Mouse (Mus musculus): ENCODE results near the gene Nop14. TPM values are rescaled to one million over a fixed set of nuclear protein-coding genes. Genes with fewer than 3 reads are reported as not detected.

Nop14 gene
- polyA plus RNA-seq, 1 experiment from 2014 or later: 27.9 TPM

- H3K27ac ChIP-seq: no peak overlapping the region
- H3K9ac ChIP-seq: no peak overlapping the region
- no peak for ATAC-seq
- peaks cover 7% of the 10 kb centered on the region; the same call in 1 of the 2 replicates for H3K4me1 ChIP-seq
- no peaks in the 10 kb centered on the region for H3K27me3 ChIP-seq (replicated peaks)
- peaks cover 94% of the 10 kb centered on the region for H3K36me3 ChIP-seq
- no peaks in the 10 kb centered on the region for H3K9me3 ChIP-seq (replicated peaks)
- WGBS (ENCODE audit: insufficient replicate concordance): 67% methylated on average over 5 of the region's 5 CpGs
- H3K4me3 ChIP-seq: no peak overlapping the region
- H3K4me2 ChIP-seq: no peak overlapping the region
These were observed 7.0 kb downstream of the Nop14 start for GRCm38 (mm10) chr5:34652961-34653360.

GRCm38 (mm10) chr5:34647581-34647980 is 12.4 kb downstream of the Nop14 start:
- ATAC-seq: peak; percentile 58; the same call in 1 of the 2 replicates
- Histone ChIP-seq H3K4me1 (no peaks in the 10 kb centered on the region), H3K9ac (no peak overlapping the region), H3K36me3 (peaks cover 100% of the 10 kb centered on the region), H3K27ac (no peak overlapping the region), H3K4me2 (no peak overlapping the region), H3K4me3 (no peak overlapping the region), H3K27me3 (replicated peaks) (no peaks in the 10 kb centered on the region), H3K9me3 (replicated peaks) (no peaks in the 10 kb centered on the region)
- WGBS (ENCODE audit: insufficient replicate concordance): 45% methylated on average over 4 of the region's 4 CpGs

GRCm38 (mm10) chr5:34642932-34643331 is 17.0 kb downstream of the Nop14 start:
- WGBS (ENCODE audit: insufficient replicate concordance): 76% methylated on average over 5 of the region's 5 CpGs
- H3K36me3 ChIP-seq: peaks cover 95% of the 10 kb centered on the region
- H3K27me3 ChIP-seq (replicated peaks): no peaks in the 10 kb centered on the region
- no peak overlapping the region for H3K27ac ChIP-seq
- no peak overlapping the region for H3K4me2 ChIP-seq
- no peak overlapping the region for H3K4me3 ChIP-seq
- peak; percentile 72 for ATAC-seq
- H3K9me3 ChIP-seq (replicated peaks): no peaks in the 10 kb centered on the region
- H3K4me1 ChIP-seq: peaks cover 2% of the 10 kb centered on the region
- no peak overlapping the region for H3K9ac ChIP-seq

- no peak for ATAC-seq
- H3K36me3 ChIP-seq: peaks cover 90% of the 10 kb centered on the region
- WGBS (ENCODE audit: insufficient replicate concordance): 80% methylated on average over 3 of the region's 3 CpGs
These were observed 18.0 kb downstream of the Nop14 start for GRCm38 (mm10) chr5:34641991-34642390.

GRCm38 (mm10) chr5:34637591-34638156 is 22.3 kb downstream of the Nop14 start:
- WGBS (ENCODE audit: insufficient replicate concordance): 63% methylated on average over 7 of the region's 7 CpGs
- no peaks in the 10 kb centered on the region for H3K27me3 ChIP-seq (replicated peaks)
- H3K27ac ChIP-seq: peak overlapping the region; percentile 80
- peak overlapping the region; percentile 80 for H3K4me2 ChIP-seq
- no peak for ATAC-seq
- peaks cover 48% of the 10 kb centered on the region for H3K4me1 ChIP-seq
- no peaks in the 10 kb centered on the region for H3K9me3 ChIP-seq (replicated peaks)
- H3K9ac ChIP-seq: peak overlapping the region; percentile 77
- peaks cover 78% of the 10 kb centered on the region for H3K36me3 ChIP-seq
- H3K4me3 ChIP-seq: peak overlapping the region; percentile 65

More at GRCm38 (mm10) chr5:34641991-34642390, 18.0 kb downstream of the Nop14 start:
- Histone ChIP-seq H3K4me3 (no peak overlapping the region), H3K27ac (no peak overlapping the region), H3K4me2 (no peak overlapping the region), H3K9me3 (replicated peaks) (no peaks in the 10 kb centered on the region), H3K27me3 (replicated peaks) (no peaks in the 10 kb centered on the region), H3K4me1 (peaks cover 11% of the 10 kb centered on the region), H3K9ac (no peak overlapping the region)

GRCm38 (mm10) chr5:34636481-34637287 is 23.3 kb downstream of the Nop14 start, which contains the start of gene Mfsd10:
Gene Mfsd10, minus strand, starts transcription at chr5:34637212.
- WGBS (ENCODE audit: insufficient replicate concordance): under 1% methylated on average over 48 of the region's 48 CpGs
- H3K27ac ChIP-seq: peak within 1 kb of the TSS; percentile 80
- peak within 1 kb of the TSS; percentile 80 for H3K4me2 ChIP-seq
- H3K4me1 ChIP-seq: peaks cover 57% of the 10 kb centered on the region
- no peaks in the 10 kb centered on the region for H3K27me3 ChIP-seq (replicated peaks)
- no peaks in the 10 kb centered on the region for H3K9me3 ChIP-seq (replicated peaks)
- H3K36me3 ChIP-seq: peaks cover 83% of the 10 kb centered on the region
- peak; percentile 84 for ATAC-seq
- peak within 1 kb of the TSS; percentile 65 for H3K4me3 ChIP-seq
- H3K9ac ChIP-seq: peak within 1 kb of the TSS; percentile 77

GRCm38 (mm10) chr5:34635665-34636192 is 24.2 kb downstream of the Nop14 start:
- WGBS (ENCODE audit: insufficient replicate concordance): 58% methylated on average over 10 of the region's 10 CpGs
- peak overlapping the region; percentile 80 for H3K27ac ChIP-seq
- H3K9ac ChIP-seq: peak overlapping the region; percentile 77
- peak overlapping the region; percentile 80 for H3K4me2 ChIP-seq
- peaks cover 57% of the 10 kb centered on the region for H3K4me1 ChIP-seq
- no peaks in the 10 kb centered on the region for H3K27me3 ChIP-seq (replicated peaks)
- no peak for ATAC-seq
- peaks cover 83% of the 10 kb centered on the region for H3K36me3 ChIP-seq
- H3K9me3 ChIP-seq (replicated peaks): no peaks in the 10 kb centered on the region
- H3K4me3 ChIP-seq: peak overlapping the region; percentile 65

- Histone ChIP-seq H3K36me3 (peaks cover 83% of the 10 kb centered on the region), H3K9ac (peak overlapping the region; percentile 39; the same call in 1 of the 2 replicates), H3K27ac (peak overlapping the region; percentile 80), H3K27me3 (replicated peaks) (no peaks in the 10 kb centered on the region), H3K4me3 (peak overlapping the region; percentile 65; the same call in 1 of the 2 replicates), H3K4me2 (peak overlapping the region; percentile 80), H3K9me3 (replicated peaks) (no peaks in the 10 kb centered on the region), H3K4me1 (peaks cover 57% of the 10 kb centered on the region)
- no peak for ATAC-seq
- WGBS (ENCODE audit: insufficient replicate concordance): 61% methylated on average over 13 of the region's 13 CpGs
These were observed 25.1 kb downstream of the Nop14 start for GRCm38 (mm10) chr5:34634746-34635400.

- peak overlapping the region; percentile 32; the same call in 1 of the 2 replicates for H3K4me2 ChIP-seq
These were observed 26.3 kb downstream of the Nop14 start for GRCm38 (mm10) chr5:34633641-34634040.

GRCm38 (mm10) chr5:34632996-34633395 is 27.0 kb downstream of the Nop14 start:
- Histone ChIP-seq H3K4me3 (no peak overlapping the region), H3K36me3 (peaks cover 83% of the 10 kb centered on the region), H3K27ac (peak overlapping the region; percentile 38), H3K9me3 (replicated peaks) (no peaks in the 10 kb centered on the region), H3K4me2 (peak overlapping the region; percentile 32; the same call in 1 of the 2 replicates), H3K27me3 (replicated peaks) (no peaks in the 10 kb centered on the region), H3K9ac (peak overlapping the region; percentile 5; the same call in 1 of the 2 replicates), H3K4me1 (peaks cover 56% of the 10 kb centered on the region)
- WGBS (ENCODE audit: insufficient replicate concordance): 59% methylated on average over 2 of the region's 2 CpGs
- ATAC-seq: peak; percentile 52

More at GRCm38 (mm10) chr5:34633641-34634040, 26.3 kb downstream of the Nop14 start:
- Histone ChIP-seq H3K36me3 (peaks cover 83% of the 10 kb centered on the region), H3K27me3 (replicated peaks) (no peaks in the 10 kb centered on the region), H3K27ac (peak overlapping the region; percentile 80; the same call in 1 of the 2 replicates), H3K9me3 (replicated peaks) (no peaks in the 10 kb centered on the region), H3K4me1 (peaks cover 57% of the 10 kb centered on the region), H3K4me3 (no peak overlapping the region), H3K9ac (no peak overlapping the region)
- ATAC-seq: no peak
- WGBS (ENCODE audit: insufficient replicate concordance): 68% methylated on average over 4 of the region's 4 CpGs

- H3K9me3 ChIP-seq (replicated peaks): no peaks in the 10 kb centered on the region
- no peak overlapping the region for H3K4me2 ChIP-seq
- no peaks in the 10 kb centered on the region for H3K27me3 ChIP-seq (replicated peaks)
- no peak for ATAC-seq
- H3K4me1 ChIP-seq: no peaks in the 10 kb centered on the region
- H3K4me3 ChIP-seq: no peak overlapping the region
- H3K36me3 ChIP-seq: peaks cover 97% of the 10 kb centered on the region
- H3K9ac ChIP-seq: no peak overlapping the region
- no peak overlapping the region for H3K27ac ChIP-seq
- 84% methylated on average over 4 of the region's 4 CpGs for WGBS (ENCODE audit: insufficient replicate concordance)
These were observed 50.0 kb downstream of the Nop14 start for GRCm38 (mm10) chr5:34609966-34610365.
